Mouse (Mus musculus) layer of hippocampus, adult 11-12 months (tissue): ENCODE measurements around the gene Elovl4.
A peak's percentile ranks its signal among the peaks of the same experiment; 100 is the strongest.

ENCODE experiments used
- DNase-seq: peaks from one replicate; pipeline ENCODE4 v3.0.0; 2022; ENCODE audit warnings: low spot score

The Elovl4 gene

DNA sequence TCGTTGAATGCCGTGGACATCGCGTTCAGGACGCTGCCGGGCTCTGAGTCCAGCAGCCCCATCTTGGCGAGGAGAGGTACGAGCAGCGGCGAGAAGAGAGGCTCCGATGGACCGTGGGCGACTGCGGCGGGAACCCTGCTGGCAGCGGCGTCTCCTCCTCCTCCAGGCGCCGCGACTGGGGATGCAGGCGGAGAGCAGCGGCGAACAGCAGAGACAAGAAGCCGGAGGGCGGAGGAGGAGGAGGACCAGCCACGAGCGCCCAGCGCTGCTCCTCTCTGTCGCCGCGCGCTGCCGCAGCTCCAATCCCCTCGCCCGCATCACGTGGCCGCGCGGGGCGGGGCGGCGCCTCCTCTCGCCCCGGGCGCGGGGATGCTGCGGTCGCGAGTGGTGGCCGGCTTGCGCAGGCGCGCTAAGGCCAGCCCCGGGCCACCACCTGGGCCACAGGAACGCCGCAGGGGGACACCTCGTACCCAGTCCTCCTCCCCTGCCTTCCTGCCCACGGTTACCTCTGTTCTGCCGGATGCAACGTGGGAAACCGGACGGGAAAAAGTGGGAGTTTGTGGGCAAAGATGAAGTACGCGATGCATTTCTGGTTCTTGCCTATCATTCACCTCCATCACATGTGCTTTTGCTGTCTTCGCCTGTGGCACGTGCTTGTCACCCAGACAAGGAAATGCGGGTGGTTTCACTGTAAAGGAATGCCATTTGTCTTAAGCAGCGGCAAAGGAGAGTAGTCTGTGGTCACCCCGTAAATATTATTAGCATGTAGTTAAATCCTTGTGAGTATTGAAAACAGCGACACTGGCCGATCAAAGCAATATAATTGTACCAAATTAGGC lies at the start of gene Elovl4:
Elovl4 (minus strand) TSS at position 301 of the 839 bp plus-strand sequence.
- DNase-seq, result peak; percentile 85

DNA sequence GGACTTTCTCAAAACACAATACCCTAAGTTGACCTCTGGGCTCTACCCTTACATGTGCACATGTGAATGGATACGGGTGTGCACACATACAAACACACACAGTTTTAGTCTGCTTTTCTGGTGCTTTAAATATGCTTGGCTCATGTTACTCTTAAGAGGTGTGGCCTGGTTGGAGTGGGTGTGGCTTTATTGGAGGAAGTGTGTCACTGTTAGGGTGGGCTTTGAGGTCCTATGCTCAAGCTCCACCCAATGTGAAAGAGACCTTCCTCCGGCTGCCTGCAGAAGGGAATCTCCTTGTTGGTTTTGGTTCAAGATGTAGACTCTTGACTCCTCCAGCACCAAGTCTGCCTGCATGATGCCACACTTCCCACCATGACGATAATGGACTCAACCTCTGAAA lies 46.4 kb upstream of the Elovl4 start:
- DNase-seq, result no peak

DNA sequence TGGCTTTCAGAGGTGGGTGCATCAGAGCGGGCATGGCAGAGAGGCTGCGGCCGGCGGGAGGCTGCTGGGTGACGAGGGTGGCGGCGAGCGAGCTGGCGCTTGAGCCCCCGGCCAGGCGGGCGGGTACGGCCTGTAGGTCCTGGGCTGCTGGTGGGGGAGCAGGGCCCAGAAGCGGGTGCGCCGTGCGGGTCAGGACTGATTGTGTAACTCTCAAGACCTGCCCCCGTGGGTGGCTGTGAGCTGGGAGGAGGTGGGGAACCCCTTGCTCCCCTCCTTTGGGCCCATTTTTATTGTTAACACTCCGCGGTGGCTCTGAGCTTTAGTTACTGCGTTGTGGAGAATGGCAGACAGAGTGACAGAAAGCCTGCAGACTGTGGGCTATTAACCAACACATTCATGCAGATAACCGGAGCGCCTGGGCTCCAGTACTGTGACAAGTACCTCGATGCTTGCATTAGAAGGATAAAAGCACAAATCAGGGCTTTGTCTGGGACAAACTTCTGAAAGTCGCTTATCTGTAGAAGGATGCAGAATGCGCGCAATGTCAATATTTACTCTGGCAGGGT lies 28.8 kb upstream of the Elovl4 start:
- DNase-seq, result no peak

DNA sequence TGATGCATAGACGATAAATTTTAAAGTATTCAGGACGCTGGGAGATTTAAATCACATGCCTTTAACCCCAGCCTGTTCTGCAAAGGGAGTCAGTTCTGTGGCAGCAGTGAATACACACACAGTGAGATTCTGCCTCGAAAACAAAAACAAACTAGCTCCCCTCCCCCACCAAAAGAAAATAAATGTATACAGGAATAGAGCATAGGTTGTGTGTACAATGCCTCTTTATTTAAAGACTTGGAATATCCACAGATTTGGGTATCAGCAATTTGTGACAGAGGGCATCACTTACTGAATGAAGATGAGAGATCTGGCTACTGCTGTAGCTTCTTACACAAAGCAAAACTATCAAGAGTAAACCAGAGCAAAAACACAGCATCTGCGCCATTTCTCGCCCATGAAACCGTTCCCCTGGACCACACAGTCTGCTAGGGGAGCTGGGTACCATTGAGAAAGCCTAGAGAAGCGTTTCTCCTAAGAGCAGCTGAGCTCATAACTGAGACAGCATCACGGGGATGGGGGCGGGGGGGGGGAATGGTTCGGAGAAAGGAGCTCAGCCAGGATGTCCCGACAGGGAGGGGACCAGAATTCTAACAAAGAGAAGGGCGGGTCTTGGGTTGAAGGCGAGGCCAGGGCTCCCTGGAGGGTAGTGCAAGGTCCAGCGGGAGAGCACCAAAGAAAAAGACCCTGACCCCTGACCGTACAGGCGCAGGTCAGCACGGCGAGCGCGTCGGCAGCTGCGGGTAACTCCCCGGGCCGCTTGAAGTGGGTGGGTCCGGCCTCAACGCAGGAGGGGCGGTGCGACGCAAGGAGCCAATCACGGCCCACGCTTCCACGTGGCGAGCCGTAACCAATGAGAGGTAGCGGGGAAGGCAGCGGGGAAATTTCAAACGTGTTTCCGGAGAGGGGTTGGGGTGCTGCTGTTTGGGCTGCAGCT lies 28.0 kb upstream of the Elovl4 start, which contains the start of gene Ttk:
Ttk (plus strand) TSS at position 879 of the 937 bp plus-strand sequence.
- peak; percentile 91 for DNase-seq

DNA sequence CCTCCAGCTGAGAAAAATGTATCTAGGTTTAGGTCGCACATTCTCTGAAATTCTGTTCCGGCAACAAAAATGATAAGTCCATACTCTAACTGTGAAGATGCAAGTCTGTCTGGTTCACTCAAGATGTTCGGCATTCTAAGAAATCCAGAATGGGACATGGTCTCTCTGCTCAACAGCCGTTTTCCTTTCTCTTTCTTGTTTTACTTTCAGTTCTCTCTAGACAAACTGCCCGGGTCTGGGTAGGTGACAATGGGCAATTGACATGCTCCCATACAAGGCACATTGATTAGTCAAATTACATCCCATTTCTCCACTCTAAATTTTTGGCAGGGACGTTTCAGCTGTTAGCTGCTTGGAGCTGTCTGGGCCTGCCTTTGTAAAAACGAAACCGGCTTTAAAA lies 25.1 kb upstream of the Elovl4 start:
- DNase-seq, result no peak

DNA sequence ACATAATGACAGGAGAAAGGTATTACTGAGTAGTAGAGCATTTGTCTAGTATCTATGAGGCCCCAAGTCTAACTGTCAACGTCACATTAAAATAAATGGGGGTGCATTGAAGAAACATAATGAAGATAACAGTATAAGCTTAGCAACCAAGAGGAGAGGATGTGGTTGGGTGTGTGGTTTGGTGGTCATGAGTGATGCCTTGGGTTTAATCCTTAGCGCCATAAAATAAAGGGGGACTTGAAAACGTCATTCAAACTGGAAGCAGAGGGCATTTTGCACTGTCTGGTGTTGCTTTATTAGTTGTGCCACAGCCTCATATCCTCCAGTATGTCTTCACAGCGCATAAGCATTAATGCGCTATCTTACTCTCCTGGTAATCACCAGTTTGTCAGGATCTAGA lies 23.8 kb upstream of the Elovl4 start:
- DNase-seq, result no peak

DNA sequence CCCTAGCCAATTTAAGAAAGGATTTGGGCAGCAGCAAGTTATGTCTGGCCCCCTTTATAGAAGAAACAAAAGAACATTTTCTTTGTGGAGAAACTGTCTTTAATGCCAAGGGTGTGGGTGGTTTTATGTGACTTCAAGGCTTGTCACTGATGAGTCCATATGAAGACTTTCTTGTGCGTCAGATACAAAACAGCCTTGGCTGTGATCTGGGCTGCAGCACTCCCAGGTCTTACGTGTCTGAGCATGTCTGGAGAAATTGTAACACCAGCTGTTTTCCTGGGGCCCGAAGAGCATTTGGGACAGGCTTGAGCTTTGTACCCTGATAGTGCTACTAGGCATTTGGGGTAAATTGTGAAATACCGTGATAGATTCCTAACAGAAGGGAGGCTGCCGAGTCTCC lies 16.8 kb upstream of the Elovl4 start:
- DNase-seq, result no peak

DNA sequence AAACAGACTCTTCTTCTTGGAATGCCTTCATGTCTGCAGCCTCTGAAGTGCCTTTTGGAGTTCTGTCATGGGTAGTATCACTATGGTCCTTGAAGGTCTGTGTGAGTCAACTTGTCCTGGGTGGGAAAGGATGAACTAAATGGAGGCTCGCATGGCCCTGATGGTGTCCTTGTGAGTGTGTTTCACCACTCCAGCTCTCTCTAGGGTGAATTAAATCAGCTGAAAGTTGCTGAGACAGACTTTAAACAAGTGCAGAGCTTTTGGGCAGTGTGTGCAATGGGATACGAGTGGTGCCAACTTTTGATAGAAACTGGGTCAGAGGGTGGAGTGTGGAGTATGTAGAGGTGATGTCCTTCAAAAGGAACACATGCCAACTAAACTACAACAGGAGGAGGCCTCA lies 14.9 kb upstream of the Elovl4 start:
- no peak for DNase-seq

DNA sequence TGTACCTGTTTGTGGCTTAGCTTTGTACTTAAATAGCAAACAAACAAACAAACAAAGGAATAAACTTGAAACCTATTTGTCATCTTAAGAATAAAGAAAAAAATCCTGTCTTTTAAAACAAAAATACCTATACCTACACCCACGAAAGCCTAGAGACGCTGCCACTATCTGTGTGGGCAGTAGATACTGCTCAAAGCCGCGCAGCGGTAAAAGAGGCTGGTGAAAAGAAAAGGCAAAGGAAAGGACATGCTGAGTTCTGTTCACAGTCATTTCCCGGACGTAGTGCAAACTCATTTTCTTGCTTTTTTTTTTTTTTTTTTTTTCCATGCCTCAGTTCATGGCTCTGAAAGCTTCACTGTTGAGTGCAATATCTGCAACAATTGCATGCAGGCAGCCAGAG lies 13.1 kb upstream of the Elovl4 start:
- no peak for DNase-seq

DNA sequence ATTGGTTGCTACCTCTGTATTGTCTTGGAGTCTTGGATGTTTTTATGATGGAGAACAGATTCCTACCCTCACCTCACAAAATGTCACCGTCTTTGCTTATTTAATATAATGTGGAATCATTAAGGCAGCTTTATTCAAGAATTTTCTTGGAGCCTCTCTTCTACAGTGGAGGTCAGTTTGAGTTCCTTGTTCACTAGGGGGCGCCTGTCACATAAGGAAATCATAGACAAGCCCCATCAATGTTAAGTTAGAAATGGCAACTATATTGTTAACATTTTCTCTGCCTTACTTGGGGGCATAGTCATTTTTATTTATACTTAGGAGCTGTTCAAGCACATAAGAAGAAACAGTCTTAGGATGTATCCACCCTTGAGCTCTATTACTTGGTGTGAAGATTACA lies 1.5 kb upstream of the Elovl4 start:
- peak; percentile 77 for DNase-seq

DNA sequence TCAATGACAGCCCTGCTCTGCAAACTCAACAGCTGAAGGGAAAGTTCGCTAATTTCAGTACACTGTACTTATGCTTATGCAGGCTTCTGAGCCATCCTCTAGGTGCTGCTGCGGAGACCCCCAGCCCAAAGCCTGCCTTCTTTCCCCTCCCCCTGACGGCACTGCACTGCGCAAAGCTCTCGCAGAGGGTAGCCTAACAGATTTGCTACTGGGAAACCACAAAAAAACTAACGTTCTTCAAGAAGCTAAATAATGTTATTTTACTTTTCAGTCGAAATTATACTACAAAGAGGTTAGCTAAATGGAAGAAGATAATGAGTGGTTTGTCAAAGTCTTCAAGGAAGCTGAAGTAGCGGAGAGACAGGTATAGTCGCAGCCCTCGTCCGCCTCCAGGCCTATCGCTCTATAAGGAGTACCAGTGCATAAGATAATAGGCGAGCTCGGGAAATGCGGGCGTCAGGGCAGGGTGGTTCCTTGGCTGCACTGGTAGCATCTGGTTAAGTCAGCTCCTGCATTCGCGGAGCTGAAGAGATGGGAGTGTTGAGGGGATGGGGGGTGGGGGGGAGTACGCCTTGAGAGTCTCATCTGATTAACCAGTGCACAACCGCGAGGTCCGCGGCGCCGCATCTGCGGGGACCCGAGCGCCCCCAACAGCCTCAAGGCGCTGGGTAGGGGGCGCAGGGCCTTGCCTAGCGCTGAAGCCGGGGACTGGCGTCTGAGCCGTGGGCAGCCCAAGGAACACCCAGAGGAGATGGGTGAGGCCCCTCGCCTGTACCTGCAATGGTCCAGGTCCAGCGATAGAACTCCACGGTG lies 707 bp downstream of the Elovl4 start:
- peak; percentile 31 for DNase-seq

DNA sequence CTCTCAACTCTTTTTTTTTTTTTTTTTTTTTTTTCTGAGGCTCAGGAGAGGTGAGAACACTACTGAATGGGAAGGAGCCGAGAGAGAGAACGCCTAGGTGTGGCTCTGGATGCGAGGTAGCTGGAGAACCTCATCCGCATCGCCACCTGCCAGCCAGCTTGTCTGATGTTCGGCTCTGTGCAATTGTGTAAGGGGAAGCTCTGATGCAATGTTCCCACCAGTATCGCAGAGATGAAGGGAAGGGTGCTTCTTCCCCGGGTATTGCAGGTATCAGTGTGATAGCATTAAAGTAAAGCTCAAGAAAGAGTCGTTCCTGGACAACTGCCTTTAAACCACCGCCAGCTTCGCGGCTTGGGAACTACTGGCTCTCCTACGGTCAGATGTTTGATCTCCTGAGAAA lies 1.7 kb downstream of the Elovl4 start:
- no peak for DNase-seq

DNA sequence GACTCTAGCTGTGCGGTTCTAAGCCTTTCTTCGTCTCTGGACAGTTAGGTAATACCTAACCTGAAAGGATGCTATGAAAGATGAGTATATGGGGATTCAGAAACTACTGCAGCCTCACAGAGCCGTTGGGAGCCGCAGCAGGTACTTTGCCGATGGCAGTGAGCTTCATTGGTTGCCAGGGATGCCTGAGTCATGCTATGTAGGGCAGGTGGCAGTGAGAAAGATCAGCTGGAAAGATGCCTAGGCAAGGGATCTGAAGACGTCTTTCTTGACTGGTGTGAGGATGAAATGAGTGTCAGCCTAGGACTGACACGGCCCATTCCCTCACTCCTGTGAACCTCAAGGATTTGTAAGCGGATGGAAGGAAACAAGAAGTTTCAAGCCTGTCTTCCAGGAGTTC lies 8.2 kb downstream of the Elovl4 start:
- DNase-seq, result no peak

DNA sequence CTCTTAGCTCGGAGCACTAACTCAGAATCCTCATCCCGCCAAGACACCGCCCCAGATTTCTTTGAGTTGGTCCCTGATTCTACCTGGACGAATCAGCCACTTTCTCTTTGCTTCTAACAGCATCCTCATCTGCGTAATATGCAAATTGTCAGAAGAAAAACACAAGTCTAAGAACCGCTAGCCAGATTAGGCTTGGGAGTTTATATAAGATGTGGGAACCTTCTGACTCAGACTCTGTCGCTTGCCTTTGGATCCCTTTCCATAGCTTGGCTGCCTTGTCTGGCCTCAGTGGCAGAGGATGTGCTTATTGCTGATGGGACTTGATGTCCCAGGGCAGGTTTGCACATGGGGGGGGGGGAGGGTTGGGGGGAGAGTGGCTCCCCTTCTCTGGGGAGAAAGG lies 9.2 kb downstream of the Elovl4 start:
- no peak for DNase-seq

DNA sequence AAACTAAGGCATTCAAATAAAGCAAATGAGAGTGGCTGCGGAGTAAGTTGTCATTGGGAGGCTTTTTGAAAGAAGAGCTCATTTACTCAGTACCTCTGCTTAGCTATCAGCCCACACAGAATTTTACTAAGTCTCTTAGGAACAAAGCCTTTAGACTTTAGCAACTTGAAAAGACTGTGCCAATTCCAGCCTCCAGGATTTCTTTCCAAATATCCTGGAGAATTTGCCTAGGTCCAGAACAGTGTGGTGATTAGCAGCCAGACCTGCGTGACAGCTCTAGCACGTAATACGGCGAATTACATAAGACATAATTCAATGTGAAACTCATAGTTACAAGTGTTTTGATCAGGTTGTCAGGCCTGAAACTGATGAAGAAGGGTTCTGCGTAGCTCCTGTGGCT lies 16.8 kb downstream of the Elovl4 start:
- DNase-seq, result no peak

DNA sequence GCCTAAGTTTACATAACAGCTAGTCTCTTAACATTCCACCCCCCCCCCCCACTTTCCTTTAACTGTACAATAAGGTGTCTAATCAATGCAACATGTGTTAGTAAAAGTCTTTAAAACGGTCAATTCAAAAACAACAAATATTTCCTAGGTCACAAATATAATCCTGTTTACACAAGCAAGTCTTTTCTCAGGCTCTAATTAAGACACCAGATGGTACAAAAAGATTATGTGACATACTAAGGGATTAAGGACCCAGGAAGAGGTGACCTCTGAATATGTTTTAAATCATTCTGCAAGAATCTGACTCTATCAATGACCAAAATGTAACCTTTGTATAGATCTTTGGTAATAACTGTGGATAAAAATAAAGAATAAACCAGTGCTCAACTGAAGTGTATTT lies 20.6 kb downstream of the Elovl4 start:
- no peak for DNase-seq

DNA sequence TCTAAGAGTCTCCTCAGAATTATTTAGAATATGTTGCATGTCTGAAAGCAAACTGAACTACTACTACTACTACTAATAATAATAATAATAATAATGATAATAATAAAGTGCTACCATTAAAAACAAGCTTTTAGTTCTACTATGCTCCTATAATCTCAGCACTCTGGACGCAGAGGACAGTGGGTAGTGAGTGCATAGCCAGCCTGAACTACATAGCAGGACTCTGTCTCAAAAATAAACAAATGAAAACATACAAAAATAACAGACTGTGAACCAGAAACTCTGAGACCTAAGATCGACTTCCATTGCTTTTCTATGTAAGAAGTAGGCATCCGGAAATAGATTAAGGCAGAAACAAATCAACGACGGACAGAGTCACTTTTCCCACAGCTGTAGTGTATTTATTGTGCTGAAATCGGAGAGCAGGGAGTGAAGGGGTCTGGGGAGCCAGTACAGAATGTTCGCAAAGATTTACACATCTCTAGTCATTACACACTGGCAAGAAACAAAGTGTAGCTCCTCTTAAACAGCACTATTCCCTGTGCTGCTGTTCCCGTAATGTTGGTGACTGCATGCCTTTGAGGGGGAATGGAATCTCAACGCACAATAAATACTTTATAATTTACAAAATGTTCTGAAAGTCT lies 27.6 kb downstream of the Elovl4 start:
- DNase-seq, result no peak

DNA sequence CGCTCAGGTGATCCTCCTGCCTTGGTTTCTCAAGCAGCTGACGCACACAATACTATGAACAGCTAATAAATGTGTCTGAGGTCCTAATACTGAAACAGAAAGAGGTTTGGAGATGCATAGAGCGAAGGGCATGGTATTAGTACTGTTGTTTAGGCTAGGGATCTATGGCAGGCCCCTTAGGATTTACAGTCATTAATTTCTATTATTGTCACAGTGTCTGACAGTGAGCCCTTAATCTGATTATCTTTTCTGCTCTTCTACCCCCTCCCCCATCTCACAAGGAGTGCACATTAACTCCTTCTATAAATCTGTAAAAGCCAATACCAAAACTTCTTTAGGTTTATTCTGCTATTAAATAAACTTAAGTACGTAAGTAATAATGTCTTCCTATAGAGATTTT lies 44.8 kb downstream of the Elovl4 start:
- DNase-seq, result no peak

DNA sequence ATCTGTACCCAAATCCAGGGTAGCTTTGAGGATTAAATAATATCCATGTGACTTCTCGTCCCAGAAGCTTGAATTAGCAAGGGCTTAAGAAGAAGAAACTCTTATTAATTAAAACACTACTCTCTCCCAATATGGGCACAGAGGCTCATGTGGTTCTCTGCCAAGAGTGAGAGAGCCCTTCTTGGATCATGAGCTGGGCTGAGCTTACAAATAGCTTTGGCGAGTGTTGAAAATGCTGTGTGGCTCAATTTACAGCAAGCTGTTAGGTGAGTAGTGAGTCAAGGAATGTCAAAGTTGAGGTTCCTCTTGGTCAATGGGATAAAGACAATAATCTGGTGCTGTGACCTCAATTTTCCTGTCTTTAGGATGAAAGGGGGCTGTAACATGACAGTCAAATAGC lies 74.2 kb downstream of the Elovl4 start:
- DNase-seq, result no peak

DNA sequence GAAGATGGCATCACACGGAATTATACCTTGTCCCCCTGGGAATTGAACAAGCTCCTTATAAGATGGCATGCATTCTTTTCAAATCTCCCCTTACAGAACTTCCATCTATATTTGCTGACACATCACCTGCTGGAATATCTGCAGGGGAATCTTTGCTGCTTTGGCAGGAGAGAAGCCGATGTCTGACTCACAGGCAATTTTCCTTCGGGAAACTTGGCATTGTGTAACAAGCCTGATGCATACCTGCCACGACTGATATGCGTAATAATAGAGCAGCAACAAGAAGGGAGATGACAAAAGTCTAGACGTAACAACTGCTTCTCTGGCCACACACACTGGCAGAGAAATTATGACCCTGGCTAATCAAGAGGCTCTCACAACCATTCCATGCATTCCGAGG lies 75.2 kb downstream of the Elovl4 start:
- no peak for DNase-seq
